Mouse (Mus musculus) bone marrow macrophage, adult 2 months (primary cell): ENCODE results near the gene Rangap1.

Source experiments
- CTCF ChIP-seq: IDR thresholded peaks from 2 replicates; pipeline ENCODE4 v1.5.1; 2012; ENCODE audit warnings: low read depth, mild to moderate bottlenecking, low read length, moderate library complexity
- POLR2A ChIP-seq: IDR thresholded peaks from 2 replicates; pipeline ENCODE4 v1.6.1; 2012; ENCODE audit warnings: mild to moderate bottlenecking, low read depth, low read length, borderline replicate concordance

DNA sequence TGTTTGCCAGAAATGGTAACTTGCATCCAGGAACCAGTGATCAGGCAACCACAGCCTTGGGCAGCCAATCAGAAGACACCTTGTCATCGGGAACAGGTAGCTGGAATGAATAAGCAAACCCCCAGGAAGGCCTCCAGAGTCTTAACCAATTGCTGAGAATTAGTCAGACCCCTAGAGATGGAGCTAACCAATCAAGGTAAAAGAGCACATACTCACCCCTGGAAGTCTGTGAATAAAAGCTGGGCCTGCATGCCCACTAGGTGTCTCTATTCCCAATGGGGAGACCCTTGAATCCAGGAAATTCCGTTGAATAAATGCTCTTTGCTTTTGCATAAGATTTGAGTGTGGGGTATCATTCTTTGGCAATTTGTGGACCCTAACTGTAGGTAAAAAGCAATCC is 5.4 kb downstream of the Rangap1 start:
- no peak for TF ChIP-seq CTCF
- TF ChIP-seq POLR2A = no peak
